Mouse (Mus musculus): ENCODE results near the gene Morc3. TPM values are rescaled to one million over a fixed set of nuclear protein-coding genes. Genes with fewer than 3 reads are reported as not detected.
"Not testable (repeated sequence)": the region's sequence is repeated elsewhere in the genome, so short reads cannot be mapped to it uniquely, and the experiment has no call there.

Morc3 gene
- polyA plus RNA-seq, 1 experiment = 6.1 TPM

- 53% methylated on average over 5 of the region's 5 CpGs for WGBS
- DNase-seq (ENCODE audit: low read depth, low spot score) = no peak
Observed at GRCm38 (mm10) chr16:93817371-93817770, 14.6 kb upstream of the Morc3 start.

DNA sequence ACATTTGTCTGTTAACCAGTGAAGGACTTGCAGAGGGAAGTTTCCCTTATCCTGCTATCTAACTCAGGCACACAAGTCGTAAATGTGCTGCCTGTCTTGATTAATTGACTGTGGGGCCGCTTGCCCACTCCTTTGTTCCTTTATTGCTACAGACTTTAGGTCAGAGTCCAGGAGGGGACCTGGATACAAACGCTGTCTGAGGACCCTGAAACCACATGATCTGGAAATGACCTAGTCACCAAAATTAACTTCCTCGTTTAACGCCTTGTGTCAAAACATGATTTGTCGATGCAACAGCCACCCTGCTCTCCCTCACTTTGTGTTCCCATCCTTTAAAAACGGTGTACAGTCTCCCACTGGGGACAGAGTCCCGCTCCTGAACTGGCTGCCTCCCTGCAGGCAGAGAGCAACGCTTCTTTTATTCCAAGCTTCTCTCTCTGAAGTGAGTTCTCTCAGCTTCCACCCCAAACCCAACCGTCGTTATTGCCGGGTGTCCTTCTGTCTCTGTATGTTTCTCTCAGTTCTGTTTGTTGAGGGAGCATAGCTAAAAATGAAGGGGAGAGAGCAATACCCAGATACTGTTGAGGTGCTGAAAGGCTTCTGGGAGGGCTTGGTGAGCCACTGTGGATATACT lies 13.1 kb upstream of the Morc3 start:
- WGBS = 7% methylated on average over 12 of the region's 12 CpGs
- no peak for DNase-seq (ENCODE audit: low read depth, low spot score)

DNA sequence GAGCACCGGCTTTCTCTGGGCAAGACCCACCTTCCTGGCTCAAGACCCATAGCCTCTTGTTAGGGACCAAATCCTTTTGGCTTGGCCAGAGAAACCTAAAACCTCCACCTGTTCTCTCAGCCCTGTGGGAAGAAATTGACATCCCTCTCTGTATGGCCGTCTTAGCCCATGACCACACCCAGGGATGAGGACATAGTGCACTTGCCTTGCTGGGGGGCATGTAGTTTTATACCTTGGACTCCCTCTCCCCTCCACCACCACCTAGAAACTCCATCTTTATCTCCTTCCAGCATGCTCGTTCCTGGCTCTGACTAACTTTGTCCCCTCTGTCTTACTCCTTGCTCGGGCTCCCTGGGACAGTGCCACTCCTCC lies 12.6 kb upstream of the Morc3 start:
- WGBS = 47% methylated on average over 4 of the region's 4 CpGs

GRCm38 (mm10) chr16:93820040-93820439 lies 11.9 kb upstream of the Morc3 start:
- DNase-seq (ENCODE audit: low read depth, low spot score) = no peak
- WGBS = 87% methylated on average over 1 of the region's 1 CpGs

More for the DNA sequence above, 12.6 kb upstream of the Morc3 start:
- DNase-seq (ENCODE audit: low read depth, low spot score) = no peak

- 95% methylated on average over 3 of the region's 3 CpGs for WGBS
- no peak for DNase-seq (ENCODE audit: low read depth, low spot score)
Observed at GRCm38 (mm10) chr16:93821706-93822105, 10.2 kb upstream of the Morc3 start.

DNA sequence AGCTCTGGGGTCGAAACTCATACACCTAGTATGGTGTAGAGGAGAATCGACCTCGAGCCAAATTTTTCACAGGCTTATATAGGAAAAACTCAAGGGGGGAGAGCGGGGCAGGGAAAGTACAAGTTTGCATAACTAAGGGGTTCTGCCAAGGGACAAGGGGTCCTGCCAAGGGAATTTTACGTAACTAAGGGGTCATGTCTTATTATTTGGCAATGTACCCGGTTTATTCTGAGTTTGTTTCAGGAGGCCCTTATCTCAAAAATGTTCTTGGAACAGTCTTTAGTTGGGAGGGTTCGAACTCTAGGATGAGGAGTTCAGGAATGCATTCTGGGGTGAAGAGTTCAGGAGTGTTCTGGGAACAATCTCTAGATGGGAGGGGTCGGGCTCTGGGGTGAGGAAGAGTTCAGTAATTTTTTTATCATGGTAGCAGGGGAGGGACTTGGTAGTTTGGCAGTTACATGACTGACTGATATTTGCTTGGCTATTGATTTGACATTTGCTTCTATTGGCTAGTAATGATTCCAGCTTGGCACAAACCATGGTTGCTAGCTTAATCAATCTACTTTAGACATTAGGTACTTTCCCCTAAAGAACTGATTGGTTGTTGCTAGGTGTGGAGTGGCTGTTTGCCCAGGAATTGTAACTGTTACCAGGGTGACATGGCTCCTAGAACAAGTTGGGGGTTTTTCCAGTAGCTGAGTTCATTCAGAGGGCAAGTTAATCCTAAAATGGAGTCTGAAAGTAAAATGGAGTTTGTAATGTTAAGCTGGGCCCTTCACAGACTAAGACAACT lies 9.3 kb upstream of the Morc3 start:
- 76% methylated on average over 5 of the region's 8 CpGs for WGBS
- DNase-seq (ENCODE audit: low read depth, low spot score) = not testable (repeated sequence)

GRCm38 (mm10) chr16:93824799-93825198 lies 7.1 kb upstream of the Morc3 start:
- no peak for DNase-seq (ENCODE audit: low read depth, low spot score)
- WGBS = 86% methylated on average over 4 of the region's 4 CpGs

- DNase-seq (ENCODE audit: low read depth, low spot score) = no peak
- WGBS = 95% methylated on average over 4 of the region's 4 CpGs
Observed at GRCm38 (mm10) chr16:93825463-93825862, 6.5 kb upstream of the Morc3 start.

GRCm38 (mm10) chr16:93826054-93826453 lies 5.9 kb upstream of the Morc3 start:
- DNase-seq (ENCODE audit: low read depth, low spot score) = no peak
- WGBS = 88% methylated on average over 11 of the region's 11 CpGs

DNA sequence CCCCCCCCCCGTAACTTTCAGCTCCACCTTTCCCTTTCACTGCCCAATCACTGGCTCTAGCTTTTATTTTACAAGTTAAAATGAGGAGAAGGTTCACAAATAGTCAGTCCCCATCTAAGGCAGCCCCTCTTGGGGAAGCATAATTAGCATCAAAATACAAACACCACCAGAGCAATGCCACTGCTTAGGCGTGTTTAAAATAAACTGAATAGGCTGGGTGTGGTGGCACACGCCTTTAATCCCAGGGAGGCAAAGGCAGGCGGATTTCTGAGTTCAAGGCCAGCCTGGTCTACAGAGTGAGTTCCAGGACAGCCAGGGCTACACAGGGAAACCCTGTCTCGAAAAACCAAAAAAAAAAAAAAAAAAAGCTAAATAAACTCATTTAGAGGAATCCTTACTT lies 5.4 kb upstream of the Morc3 start:
- not testable (repeated sequence) for DNase-seq (ENCODE audit: low read depth, low spot score)
- WGBS = 67% methylated on average over 5 of the region's 5 CpGs

DNA sequence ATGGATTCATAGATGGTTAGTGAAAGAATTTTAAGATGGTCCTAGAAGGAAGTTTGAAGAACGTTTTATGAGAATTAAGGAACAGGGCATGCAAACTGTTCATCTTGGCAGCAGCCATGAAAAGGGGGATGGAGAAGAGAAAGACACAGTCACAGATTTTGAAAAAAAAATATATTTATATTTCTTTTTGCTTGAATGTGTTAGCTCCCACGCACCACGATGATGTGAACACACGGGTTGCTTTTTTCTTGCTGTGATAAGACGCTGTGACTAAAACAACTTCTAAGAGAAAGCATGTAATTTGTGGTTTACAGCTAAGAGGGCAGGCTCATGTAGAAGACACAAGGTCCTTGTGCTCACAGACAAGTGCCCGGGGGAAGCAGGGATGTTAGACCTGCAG lies 5.0 kb upstream of the Morc3 start:
- WGBS = 90% methylated on average over 6 of the region's 6 CpGs
- DNase-seq (ENCODE audit: low read depth, low spot score) = no peak

DNA sequence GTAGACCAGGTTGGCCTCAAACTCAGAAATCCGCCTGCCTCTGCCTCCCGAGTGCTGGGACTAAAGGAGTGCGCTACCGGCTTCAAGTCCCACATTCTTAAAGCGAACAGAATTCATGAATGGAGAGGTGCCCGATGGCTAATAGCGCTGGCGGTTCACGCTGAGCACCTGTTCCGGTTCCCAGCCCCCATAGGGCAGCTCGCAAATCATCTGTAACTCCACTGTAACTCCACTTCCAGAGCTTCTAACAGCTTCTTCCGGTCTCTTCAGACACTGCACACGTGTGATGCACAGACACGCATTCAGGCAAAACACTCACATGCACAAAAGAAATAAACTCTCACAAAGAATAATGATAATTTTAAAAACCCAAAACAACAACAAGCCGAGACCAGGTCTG lies 2.4 kb upstream of the Morc3 start:
- 95% methylated on average over 15 of the region's 15 CpGs for WGBS
- no peak for DNase-seq (ENCODE audit: low read depth, low spot score)

DNA sequence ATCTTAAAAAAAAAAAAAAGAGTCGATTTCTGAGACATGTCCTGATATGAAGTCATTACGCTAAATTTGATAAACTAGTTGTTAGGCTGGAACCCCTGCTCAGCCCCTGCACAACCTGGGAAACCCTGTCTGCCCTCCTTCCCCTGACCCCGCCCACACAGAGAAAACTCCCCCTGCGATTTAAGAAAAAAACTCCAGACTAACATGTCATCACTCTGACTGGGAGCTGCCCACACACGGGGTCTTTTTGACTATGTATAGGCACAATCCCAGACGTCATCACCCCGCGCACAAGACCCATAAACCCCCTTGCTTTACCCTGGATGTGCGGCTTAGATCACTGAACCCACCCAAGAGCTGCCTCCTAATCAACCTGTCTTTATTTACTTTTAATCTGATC lies 1.9 kb upstream of the Morc3 start:
- DNase-seq (ENCODE audit: low read depth, low spot score) = no peak
- WGBS = 87% methylated on average over 9 of the region's 9 CpGs

DNA sequence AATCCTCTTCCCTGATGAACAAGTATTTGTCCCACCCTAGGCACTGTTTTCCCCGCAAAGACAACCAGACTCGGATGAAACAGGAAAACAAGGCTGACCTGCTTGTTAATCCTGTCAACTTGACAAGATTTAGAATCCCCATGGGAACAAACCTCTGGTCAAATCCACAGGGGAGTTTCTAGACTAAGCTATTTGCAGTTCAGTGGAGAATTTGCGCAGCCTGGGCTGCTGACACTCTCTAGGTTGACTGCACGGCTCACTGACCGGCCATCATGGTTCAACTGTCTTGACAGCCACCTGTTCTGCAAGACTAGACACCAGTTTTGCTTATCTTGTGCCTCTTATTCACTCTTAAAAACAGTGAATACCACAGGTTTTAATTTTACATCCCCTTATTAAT lies 1.0 kb upstream of the Morc3 start:
- 84% methylated on average over 5 of the region's 5 CpGs for WGBS
- DNase-seq (ENCODE audit: low read depth, low spot score) = no peak

- DNase-seq (ENCODE audit: low read depth, low spot score) = no peak
- WGBS = under 1% methylated on average over 61 of the region's 69 CpGs
Observed at GRCm38 (mm10) chr16:93832451-93833276, 743 bp downstream of the Morc3 start.

GRCm38 (mm10) chr16:93833551-93833950 lies 1.6 kb downstream of the Morc3 start:
- no peak for DNase-seq (ENCODE audit: low read depth, low spot score)
- WGBS = 73% methylated on average over 6 of the region's 6 CpGs

DNA sequence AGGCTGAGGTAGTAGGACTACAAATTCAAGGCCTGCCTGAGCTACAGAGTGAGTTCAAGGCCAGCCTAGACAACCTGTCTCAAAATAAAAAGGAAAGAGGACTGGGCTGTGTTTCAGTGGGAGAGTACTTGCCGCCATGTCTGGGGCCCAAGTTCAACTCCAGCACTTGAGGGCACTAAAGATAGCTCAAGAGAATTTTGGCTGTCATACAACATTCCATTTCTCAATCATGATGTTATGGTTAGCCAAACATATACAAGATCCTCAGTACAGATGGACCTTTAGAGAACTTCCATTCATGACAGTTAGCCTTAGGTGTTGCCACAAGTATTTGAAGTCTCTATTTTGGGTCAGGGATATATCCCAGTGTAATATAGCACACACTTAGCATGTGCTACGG lies 2.2 kb downstream of the Morc3 start:
- WGBS = 58% methylated on average over 2 of the region's 2 CpGs
- DNase-seq (ENCODE audit: low read depth, low spot score) = no peak

GRCm38 (mm10) chr16:93839049-93839448 lies 7.1 kb downstream of the Morc3 start:
- 35% methylated on average over 1 of the region's 1 CpGs for WGBS
- no peak for DNase-seq (ENCODE audit: low read depth, low spot score)

GRCm38 (mm10) chr16:93850527-93850926 lies 18.6 kb downstream of the Morc3 start:
- 94% methylated on average over 3 of the region's 3 CpGs for WGBS
- DNase-seq (ENCODE audit: low read depth, low spot score) = no peak

DNA sequence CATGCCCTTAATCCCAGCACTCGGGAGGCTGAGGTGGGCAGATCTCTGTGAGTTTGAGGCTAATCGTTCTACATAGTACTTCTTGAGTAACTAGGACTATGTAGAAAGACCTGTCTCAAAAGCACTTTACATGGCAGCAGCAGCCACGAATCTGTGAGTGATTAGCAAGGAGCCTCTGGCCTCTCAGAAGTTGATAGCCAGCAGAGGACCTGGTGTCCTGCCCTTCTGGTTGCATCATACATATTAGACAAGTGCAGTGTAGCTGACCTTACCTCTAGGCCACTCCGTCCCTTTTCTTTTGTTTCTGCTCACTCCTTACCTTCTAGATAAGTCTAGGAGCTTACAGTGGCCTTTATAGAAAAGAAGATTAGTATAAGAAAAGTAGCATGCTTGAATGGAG lies 28.0 kb downstream of the Morc3 start:
- 90% methylated on average over 4 of the region's 4 CpGs for WGBS
- DNase-seq (ENCODE audit: low read depth, low spot score) = no peak

DNA sequence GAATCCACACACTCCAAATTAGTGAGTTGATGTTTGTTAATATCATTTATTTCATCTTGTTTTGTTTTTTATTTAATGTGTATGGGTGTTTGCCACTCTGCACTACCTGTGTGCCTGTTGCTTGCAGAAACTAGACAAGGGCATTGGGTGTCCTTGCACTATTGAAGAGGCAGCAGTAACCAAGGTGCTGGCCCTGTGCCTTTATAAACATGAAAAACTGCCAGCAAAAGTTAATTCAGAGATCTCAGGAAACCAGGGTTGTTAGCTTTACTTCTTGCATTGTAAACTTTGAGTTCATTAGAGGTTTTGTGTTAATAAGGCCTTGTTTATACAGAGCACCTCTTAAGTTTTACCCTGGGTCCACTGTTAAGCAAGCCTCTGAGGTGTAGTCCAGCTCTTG lies 28.8 kb downstream of the Morc3 start:
- no peak for DNase-seq (ENCODE audit: low read depth, low spot score)

Data from large intestine, adult 2 months (tissue).